Mouse (Mus musculus): Measurements from ENCODE around the gene 2610301B20Rik.
"Not testable (repeated sequence)": the region's sequence is repeated elsewhere in the genome, so short reads cannot be mapped to it uniquely, and the experiment has no call there.

2610301B20Rik gene

DNA sequence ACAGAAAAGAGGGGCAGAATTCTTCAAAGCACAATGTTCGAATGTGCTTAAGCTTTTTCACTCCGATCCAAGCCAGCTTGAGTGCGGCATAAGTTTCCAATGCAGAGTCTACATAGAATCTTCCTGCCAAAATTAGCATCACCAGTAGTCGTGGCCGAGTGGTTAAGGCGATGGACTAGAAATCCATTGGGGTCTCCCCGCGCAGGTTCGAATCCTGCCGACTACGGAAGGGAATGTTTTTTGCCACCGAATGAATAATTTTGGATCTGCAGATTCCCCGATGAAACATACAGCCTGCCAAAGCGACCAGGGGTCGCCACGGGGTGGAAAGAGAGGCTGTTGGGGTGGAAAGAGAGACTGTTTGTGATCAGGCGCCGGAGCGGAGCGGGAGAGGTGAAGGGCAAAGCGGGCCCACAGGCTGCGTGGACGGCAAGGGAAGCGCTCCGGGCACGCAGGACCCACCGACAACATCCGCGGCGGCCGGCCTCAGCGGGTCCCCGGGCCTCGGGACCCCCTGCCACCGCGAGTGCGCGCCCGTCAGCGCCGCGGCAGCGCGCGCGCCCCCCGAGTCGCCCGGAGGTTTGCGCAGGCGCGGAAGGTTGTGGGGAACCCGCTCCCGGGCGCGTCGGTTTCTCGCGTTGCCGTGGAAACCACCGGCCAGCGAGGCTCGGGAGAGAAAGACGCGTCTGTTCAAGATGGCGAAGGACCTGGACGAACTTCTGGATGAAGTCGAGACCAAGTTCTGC, at the start of gene 2610301B20Rik:
TSS of gene 2610301B20Rik (plus strand) at position 579 of the 746 bp plus-strand sequence.
- DNase-seq, result peak; percentile 93

DNA sequence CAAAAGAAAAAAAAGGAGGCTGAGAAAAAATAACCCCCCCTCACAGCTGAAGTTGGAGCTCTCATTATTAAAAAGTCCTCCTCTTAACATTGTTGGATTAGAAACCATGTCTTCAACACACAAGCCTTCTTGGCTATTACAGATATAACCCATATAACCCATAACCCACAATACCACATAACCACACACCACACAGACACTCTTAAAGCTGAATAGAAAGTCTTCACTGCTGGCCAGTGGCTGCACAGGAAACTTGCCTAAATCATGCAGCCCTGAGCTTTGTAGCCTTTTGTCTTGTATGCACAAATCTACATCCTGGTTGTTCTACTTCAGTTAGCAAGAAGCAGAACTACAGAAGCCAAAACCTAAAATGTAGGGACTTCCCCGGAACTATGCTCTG, 41.0 kb upstream of the 2610301B20Rik start:
- no peak for DNase-seq

DNA sequence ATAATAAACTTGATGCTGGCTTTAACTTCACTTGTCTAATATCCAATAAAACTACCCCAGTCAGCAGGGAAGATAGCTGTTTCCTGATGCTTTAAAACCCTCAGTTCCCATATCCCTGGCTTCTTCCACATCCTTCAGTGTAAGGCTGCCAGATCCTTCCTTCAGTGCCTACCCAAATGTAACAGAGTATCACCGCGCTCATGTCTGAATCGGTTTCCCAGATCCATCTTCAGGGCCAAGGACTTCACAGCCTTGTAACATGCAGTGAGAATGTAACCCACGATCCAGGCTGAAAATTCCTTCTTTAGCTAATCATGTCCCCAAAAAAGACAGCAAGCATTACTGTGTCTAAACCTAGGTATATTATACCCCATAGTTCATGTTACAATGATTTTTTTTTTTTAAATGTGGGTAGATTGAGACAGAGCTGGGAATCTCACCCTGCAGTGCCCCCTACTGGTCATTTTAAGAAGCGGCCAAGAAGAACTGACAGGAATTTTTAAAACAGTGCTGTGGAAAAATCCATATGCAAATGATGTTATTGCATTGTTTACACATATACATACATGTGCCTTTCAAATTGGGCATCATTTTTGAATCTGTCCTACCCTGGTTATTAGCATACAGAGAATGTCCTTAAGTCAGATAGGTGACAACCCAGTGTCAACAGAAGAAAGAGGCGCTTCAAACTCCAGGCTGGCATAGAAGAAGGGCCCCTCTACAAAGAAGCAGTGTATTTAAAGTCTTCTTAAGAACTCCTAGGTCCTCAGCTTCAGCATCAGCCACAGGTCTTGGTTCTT, 38.8 kb upstream of the 2610301B20Rik start:
- peak; percentile 33 for DNase-seq

DNA sequence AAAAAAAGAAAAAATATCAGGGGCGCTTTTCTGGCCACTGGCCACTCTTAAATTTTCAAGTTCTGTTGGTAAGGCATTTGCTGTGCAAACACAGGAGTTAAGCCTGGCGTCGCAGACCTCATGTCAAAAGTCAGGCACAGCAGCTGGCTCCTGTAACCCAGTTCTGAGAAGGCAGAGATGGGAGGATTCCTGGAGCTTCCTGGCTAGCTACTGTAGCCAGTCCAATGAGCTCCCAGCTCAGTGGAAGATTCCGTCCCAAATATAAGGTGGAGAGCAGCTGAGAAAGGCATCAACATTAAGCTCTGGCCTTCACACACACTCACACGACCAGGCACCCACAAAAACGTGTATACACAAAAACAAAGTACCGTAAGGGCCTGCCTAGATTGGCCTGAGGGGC, 28.4 kb upstream of the 2610301B20Rik start:
- no peak for DNase-seq

DNA sequence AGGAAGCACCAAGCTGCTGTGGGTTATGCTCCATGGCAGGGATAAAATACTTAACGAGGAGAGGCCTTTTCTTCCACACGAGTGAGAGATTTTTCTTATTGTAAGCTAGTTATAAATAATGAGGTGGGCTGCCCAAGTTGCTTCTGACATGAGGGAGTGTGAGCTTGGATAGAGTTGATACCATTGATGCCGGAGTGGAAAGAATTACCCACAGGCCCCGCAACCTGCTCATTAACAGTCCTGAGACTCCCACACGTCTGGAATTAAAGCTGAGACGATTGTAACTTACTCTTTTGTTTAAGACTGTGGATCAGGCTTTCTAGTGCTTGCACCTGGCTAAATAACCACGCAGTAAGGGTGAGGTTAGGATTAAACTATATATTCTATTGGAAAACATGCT, 24.5 kb upstream of the 2610301B20Rik start:
- DNase-seq, result no peak

DNA sequence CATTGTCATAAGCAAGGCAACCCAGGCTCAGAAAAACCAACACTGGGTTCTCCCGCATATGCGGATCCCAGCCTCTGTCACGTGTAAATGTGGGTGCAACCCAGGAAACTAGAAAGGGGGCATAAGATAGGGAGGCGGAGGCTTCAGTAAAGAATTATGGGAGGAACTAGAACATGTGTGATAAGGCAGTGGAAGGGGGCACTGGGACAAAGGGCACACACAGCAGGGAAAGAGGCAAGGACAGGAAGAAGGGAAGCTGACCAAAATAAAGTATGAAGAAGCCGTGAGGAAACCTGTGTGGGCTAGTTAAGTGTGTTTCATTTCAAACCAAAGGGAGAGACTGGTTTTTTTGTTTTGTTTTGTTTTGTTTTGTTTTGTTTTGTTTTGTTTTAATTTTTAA, 23.3 kb upstream of the 2610301B20Rik start:
- DNase-seq, result no peak

DNA sequence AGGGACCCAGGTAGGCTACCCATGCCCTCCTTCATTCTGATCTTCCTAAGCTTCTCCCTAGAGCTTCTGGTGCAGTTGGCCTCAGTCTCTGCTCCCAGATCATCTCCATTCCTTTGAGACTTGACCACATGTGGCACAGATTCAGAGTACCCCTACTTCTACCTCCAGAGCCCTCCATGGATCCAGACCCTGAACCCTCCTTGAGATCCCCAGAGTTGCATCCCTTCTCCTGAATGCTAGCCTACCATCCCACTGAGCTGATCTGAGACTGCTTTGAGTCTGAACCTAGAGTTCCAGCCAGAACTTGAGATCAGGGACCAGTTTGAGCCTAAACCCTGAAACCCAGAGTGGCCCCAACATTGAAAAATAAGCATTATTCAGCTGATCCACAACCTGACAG, 15.1 kb upstream of the 2610301B20Rik start:
- no peak for DNase-seq

DNA sequence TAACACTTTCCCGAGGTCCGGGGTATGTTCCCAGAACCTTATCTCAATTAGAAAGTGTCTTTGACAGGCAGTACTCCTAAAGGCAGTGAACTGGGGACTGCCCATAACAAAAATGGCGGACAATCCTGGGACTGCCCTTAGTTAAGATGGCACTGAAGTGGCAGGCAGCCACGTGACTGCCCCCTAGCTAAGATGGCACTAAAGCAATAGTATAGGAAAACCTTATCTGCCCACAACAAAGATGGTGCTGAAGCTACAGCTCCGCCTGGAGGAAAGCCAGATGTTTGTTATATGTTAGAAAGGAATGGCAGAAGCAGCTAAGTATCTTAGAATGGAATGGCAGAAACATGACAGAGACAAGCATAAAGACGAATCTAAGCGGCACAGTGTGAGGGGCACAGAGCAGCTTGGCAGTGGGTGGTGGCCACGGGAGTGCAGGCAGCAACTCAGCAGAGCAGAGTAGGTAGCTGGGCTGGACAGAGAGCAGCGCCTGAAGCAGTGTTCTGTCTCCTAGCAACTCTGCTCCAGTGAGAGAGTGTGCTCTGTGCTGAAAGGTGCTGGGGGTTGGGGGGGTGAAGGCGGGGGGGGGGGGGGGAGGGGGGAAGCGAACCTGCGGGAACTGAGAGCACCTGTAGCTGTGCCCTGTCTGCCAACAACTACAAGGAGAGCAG, 14.3 kb upstream of the 2610301B20Rik start:
- DNase-seq, result no peak

DNA sequence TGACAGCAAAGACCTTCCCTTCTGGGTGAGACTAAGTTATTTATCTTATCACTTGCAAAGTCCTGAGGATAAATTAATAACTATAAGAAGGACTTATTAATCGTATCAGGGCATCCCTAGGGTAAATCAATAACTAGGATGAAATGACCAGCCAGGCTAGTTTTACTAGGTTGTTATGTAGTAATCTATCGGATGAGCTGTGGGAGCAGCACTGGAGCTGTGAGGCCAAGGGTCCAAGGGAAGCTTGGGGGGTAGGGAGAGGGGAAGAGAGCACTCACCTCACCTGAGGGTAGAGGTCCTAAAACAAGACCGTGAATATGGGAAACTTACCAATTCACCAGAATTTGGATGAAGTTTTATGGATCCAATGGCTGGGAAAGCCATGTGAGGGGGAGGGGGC, 13.5 kb upstream of the 2610301B20Rik start:
- DNase-seq, result no peak

DNA sequence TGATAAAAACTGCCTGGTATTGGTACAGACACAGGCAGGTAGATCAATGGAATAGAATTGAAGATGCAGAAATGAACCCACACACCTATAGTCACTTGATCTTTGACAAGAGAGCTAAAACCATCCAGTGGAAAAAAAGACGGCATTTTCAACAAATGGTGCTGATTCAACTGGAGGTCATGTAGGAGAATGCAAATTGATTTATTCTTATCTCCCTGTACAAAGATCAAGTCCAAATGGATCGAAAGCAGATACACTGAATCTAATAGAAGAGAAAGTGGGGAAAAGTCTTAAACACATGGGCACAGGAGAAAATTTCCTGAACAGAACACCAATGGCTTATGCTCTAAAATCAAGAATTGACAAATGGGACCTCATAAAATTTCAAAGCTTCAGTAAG, 11.4 kb upstream of the 2610301B20Rik start:
- not testable (repeated sequence) for DNase-seq

DNA sequence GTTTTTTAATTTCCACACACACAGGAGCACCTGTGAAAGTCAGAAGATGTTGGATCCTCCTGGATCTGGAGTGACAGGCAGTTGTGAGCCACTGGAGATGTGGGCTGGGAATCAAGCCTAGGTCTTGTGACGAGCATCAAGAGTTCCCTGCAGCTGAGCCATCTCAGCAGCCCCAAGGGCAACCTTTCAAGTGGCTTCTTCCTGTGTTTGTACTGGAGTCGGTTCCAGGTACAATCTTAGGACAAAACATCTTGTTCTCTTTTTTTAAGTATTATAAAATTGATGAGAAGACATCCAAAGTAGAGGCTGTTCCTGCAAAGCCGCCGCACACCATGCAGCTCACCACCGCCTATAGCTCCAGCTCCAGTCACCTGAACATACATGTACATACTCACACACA, 2.1 kb upstream of the 2610301B20Rik start:
- no peak for DNase-seq

DNA sequence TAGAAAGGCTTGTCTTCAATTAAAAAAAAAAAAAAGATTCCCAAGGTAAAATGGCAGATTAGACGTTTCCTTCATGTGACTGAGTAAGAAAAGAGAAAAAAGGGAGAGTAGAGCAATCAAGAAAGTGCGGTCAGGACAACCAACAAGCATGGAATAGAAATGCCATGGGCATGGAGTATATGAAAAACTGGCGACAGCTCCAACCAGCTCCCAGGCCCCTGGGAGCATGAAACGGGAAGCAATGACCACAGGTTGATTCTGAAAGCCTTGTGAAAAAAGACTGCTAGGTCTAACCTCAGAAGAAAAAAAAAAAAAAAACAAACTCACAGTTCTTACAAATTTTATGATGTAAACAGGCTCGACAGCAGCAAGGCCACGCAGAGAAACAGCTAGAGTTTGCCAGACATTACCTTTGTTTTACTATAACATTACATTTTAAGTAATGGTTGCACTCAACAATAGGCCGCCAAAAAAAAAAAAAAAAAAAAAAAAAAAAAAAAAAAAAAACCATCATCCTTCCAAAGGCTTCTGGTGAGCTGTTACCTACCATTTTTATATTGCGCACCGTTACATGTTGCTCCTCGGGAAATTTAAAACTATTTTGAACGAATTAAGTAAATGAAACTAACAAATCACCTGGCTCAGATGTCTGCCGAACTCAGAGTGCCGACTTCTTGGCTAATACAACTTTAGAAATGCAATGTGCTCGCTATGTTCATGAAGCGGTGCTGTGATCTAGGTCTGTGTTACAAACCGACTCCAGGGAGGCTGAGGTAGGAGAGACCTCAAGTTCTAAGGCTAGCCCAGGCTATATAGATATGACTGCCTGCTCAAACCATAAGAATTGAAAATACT, 1.4 kb upstream of the 2610301B20Rik start:
- peak; percentile 13 for DNase-seq

DNA sequence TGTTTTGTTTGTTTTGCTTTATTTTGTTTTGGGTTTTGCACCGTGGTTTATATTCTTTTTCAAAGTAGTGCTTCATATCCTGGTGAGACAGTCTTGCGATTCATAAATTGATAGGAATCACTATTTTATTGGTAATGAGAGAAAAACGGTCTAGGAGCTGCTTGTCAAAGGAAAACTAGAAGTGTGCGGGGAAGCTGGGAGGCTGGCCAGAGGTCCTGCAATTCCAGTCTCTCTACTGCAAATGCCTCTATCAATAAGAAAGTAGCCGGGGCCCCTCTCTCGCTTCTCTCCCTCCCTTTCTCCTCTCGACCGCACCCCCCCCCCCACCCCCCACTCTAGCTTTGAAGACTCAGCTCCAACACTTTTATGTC, 764 bp upstream of the 2610301B20Rik start:
- DNase-seq, result no peak

DNA sequence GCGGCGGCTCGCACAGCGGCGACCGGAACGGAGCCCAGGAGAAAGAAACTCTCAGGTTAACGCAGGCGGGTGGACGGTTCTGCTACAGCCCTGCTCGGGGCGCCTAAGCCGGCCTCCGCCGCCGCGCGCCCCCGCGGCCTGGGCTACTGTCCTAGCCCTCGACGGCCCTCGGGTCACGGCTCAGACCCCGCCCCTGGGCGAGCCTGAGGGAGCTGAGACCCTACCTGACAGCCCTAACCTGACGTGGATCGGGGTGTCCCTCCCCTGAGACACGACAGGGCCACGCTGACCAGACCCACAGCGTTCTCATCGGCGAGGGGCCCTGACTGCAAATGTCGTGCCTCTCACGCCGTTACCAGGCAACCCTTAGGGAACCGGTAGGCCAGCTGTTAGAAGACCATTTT, 422 bp downstream of the 2610301B20Rik start:
- DNase-seq, result peak; percentile 50

DNA sequence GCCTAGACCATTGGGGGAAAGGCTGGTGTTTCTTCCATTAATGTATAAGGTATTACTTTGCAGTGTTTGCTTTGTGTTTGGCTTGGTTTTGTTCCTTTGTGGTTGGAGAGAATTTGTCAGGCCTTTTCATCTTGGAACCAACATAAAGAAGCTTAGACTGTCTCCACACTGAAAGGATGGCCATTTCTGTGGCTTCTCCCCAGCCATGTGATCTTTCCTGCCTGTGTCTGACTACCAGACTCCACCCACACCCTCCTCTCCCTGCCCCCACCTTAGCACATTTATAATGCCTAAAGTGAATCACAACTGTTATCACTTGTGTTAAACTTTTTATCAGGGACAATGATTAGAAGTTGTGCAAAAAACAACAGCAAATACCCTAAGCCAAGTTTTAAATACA, 1.1 kb downstream of the 2610301B20Rik start:
- DNase-seq, result peak; percentile 17

DNA sequence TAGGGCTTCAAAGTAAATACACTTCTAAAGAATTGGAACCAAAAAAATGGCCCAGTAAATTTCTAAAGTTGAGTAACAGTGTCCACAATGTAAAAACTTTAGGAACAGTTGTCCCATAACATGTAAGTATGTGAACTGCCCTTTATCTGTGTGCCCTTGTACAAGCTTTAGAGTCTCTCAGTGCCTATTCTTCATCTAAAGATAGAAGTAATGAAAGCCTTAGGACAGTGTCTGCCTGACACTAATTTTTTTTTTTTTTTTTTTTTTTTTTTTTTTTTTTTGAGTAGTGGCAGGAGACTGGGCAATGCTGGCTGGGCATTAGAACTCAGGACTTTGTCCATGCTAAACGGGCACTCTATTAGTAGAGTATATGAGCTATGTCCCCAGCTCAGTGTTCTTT, 2.8 kb downstream of the 2610301B20Rik start:
- DNase-seq, result no peak

DNA sequence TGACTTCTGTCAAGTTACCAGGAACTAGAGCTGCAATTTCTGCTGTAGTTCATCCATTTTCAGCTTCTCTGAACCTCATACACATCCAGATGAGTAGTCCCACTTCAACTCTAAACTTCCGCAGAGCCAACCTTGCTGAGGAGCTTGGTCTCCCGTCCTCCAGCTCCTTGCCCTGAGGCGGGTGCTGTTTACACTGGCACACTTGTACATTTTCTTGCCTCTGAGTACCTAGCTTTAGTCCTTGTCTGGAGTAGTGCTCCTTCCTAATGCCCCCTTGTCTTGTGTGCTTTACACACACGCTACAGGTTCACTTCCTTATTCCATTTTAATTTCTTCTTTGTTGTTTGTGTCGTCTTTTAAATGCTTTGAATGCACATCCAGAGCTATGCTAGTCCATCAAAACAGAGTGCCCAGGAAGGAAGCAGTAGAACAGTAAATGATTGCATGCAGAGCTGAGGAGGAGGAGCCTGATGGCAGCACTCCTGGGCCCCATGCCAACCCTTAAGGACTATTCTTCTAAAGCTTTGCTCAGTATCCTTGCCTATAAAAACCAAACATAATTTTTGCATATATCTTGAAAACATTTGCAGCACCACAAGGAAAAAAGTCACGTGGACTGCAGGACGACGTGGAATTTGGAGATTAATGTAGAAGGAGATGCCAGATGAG, 9.6 kb downstream of the 2610301B20Rik start:
- no peak for DNase-seq

DNA sequence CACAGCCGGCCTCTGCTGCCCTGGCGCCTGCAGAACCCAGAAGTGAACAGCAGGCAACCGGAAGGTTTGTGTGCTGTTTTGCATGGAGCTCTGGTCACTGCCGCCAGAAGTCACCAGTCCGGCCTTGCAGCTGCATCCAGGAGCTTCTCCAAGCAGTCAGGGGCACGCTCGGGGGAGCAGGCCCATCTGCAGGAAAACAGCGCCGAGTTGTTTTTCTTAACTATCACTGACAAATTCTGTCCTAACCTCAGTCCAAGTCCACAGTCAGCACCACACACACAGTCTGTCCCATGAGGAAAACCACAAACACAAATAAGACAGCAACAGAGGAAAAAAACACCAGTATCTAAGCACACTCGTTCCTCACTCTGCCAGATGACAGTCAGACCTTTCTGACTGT, 14.5 kb downstream of the 2610301B20Rik start:
- DNase-seq, result no peak

DNA sequence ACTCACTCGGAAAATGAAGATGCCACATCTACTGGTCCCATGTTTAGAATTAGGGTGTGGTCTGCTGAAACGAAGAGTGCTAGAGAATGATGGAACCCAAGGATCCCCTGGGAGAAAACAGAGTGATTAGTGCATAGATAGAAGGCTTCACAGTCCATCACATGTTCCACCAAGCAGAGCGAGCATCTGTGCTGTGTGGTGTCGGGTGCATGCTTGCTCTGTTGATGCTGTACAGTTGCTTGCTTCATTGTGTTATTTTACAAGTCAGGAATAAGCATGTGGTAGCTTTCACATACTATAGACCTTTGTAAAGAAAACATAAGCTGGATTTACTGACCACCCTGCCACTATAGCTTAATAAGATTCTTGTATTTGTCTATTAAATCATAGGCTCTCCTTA, 22.0 kb downstream of the 2610301B20Rik start:
- no peak for DNase-seq

DNA sequence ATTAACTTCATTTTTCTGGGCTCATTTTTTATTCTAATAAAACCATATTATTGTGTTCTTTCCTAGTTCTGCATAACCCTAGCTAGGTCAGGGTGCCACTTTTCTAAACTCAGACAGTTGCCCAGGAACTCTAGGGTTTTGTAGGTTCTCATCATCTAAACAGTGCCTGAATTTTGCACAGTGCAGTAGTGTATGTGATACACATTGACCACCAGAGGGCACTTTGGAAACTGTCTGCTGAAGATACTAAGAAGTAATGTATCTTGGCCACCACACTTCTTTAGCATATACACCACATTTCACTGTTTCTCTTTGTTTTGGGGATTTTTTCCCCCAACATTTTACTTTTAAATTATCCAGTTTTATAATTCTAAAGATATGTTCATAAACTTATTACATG, 22.6 kb downstream of the 2610301B20Rik start:
- DNase-seq, result no peak

DNA sequence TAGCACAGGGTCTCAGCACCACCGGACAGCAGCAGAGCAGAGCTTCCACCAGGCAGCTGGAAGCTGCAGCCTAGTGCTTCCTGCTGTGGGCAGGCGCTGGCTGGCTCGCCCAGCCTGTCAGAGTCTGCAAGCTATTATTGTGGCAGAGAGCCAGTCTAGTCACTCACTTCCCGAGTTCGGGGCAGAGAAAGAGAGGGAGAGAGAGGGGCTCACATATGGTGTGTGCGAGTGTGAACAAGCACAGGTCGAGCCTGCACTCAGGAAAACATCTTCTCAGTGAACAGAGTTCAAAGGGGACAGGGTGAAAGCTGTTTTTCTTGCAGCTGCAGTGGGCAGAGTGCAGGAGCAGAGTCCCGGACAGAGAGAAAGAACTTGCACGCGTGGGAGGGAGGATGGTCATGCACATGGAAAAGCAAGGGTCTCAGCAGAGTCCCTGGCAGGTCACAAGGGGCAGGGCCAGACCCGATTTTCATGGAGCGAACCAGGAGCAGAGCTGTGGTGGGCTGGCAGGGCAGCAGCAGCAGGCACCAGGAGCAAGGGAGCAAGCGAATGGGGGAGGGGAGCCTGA, 31.0 kb downstream of the 2610301B20Rik start:
- no peak for DNase-seq

DNA sequence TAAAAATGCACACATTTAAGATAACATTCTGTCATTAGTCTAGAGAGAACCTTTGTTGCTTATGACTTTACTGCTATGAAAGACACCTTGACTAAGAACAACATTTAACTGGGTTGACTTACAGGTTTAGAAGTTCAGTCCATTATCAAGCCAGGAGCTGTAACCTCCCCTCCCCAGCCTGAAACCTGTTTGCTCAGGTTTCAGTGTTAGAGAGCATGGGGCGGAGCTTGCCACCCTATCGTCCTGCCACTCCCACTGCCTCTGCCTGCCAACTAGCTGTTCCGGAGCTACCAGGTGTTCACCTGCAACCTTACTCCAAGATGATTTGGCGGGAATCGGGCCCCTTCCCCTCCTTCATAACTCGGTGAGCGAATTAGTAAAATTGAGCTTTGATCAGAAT, 37.1 kb downstream of the 2610301B20Rik start:
- not testable (repeated sequence) for DNase-seq

Data from cerebellum, adult 8-10 months (tissue).